Mouse (Mus musculus): ENCODE data around the gene Rnase10. TPM values are rescaled to one million over a fixed set of nuclear protein-coding genes. Genes with fewer than 3 reads are reported as not detected.
"Not testable (repeated sequence)": the region's sequence is repeated elsewhere in the genome, so short reads cannot be mapped to it uniquely, and the experiment has no call there.

Gene Rnase10
- total RNA-seq, 2 experiments from 2014 or later: 0.25 TPM; not detected in 1

DNA sequence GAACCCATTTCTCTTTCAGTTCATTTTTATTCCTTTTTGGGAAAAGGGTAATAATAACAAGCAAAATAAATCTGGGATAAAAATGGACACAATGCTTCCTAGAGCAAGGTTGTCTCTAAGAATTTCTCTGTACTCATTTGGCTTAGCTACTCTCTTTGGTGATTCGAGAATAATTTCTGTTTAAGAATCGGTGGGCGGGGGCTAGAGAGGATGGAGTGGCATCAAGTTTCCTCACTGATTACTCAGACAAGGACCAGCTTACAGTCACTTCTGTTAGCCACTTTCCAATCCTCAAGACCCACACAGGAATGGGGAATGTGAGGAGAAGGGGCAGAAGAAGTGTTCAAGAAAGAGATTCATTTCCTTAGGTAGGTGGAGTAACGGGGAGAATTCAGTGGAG lies 1.2 kb downstream of the Rnase10 start:
- DNase-seq (ENCODE audit: low spot score in 2 of 2): no peak

DNA sequence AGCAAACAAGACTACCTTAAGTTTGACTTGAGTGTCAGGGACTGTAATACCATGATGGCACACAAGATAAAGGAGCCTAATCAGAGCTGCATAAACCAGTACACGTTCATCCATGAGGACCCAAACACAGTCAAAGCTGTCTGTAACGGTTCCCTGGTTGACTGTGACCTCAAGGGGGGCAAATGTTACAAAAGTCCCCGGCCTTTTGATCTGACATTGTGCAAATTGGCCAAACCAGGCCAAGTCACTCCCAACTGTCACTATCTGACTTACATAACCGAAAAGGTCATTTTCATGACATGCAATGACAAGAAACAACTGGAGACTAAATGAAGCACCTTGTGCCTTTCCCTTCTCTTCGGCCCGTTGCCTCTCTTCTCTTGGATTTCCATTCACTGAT lies 2.0 kb downstream of the Rnase10 start:
- no peak for DNase-seq (ENCODE audit: low spot score in 2 of 2)

GRCm38 (mm10) chr14:51014724-51015123 lies 7.2 kb downstream of the Rnase10 start:
- DNase-seq (ENCODE audit: low spot score in 2 of 2): not testable (repeated sequence)

DNA sequence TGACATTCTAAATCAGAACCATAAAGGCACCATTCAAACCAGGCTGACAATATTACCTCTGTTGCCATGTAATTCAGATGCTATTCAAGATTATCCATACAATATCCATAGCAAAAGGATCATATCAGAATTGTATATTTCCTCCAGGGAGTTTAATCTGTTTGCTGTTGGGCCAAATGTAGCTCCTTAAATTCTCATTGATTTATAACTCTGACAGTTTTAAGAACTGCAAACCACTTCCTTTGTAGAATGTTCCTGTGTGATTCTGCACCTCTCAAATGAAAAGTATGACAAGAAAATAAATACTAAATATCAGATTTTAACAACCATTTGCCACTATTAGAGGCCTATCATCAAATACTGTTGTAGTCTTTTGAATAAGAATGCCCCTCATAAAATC lies 8.2 kb downstream of the Rnase10 start:
- DNase-seq (ENCODE audit: low spot score in 2 of 2): no peak

DNA sequence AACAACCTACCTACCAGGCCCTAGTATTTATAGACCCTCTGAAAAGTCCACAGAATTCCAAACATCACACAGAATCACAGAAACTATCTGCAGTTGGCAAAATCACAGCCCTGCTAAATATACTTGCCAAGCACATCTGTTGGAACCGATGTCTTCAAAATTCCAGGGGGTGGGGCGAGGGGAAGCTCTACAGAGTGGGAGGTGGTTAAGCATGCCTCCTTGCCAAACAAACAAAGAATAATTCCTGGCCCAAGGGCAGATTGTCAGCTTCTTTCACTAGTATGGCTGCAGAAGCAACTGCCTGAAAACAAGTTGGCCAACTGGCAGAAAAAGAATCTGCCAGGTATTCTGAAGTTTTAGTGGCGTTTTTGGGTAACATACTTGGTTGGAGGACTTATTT lies 9.7 kb downstream of the Rnase10 start:
- no peak for DNase-seq (ENCODE audit: low spot score in 2 of 2)

- DNase-seq (ENCODE audit: low spot score in 2 of 2): no peak
Measured at GRCm38 (mm10) chr14:51023457-51023856, 15.9 kb downstream of the Rnase10 start.

DNA sequence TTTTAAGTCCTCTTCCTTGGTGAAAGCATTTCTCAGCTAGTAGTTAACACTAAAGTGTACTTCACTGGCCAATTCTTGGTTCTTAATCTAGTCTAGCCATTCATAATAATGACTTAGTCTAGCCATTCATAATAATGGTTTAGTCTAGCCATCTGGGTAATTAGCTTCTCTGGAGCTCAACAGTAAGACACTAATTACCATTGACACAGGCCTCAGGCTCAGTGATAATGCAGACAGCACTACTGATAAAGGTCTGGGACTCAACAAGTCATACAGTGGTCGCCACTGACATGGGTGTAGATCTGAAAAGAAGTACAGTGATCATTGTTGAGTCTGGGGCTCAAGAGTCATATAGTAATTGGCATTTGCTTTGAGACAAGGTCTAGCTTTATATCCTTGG lies 17.3 kb downstream of the Rnase10 start:
- DNase-seq (ENCODE audit: low spot score in 2 of 2): no peak

DNA sequence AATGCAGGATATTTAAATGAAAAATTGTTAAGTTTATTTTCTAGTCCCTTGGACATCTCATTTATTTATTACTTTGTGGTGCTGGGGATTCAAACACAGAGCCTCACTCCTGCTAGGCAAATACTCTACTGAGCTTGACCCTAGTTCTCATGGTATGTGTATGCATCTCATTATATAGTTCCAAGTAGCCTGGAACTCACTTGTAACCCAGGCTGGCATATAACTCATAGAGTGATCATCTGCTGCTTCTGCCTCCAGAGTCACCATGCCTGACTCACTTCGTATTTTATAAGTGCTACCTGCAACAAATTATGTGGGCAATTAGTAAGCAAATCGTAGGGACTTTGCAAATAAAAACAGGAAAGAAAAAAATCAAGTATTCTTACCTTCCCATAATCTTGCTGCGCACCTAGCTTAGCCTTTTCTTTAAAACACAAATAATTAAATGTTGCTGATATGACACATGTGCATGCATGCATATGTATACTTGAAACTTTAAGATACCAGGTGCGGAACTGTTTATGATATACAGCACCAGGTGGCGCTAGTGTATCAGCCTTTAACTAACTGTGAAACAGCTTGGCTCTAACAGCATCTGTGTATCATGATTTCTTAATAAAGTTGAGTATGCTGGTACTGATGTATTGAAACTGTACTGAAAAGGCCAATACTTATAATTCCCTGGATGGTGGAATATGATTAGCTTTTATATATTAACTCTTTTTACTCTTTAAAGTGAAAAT lies 19.0 kb downstream of the Rnase10 start:
- peak in 1 of 2 experiments; percentile 23 for DNase-seq (ENCODE audit: low spot score in 2 of 2)

- DNase-seq (ENCODE audit: low spot score in 2 of 2): no peak
Measured at GRCm38 (mm10) chr14:51027387-51028155, 20.0 kb downstream of the Rnase10 start.

- no peak for DNase-seq (ENCODE audit: low spot score in 2 of 2)
Measured at GRCm38 (mm10) chr14:51035206-51035605, 27.7 kb downstream of the Rnase10 start.

DNA sequence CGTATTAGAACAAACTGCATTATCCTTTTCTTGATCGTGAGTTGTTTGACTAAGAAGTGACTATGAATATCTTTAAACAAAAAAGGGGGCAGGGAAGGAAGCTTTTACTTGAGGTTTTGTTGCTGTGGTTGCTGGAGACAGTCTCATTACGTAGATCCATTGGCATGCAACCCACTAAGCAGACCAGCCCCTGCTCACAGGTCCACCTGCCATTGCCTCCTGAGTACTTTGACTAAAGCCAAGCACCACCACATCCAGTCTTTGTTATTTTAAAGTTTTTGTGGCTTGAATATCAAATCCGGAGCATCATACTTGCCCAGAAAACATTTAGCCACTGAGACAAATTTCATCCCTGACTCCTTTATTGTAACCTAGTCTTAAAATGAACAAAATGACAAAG lies 28.7 kb downstream of the Rnase10 start:
- no peak for DNase-seq (ENCODE audit: low spot score in 2 of 2)

DNA sequence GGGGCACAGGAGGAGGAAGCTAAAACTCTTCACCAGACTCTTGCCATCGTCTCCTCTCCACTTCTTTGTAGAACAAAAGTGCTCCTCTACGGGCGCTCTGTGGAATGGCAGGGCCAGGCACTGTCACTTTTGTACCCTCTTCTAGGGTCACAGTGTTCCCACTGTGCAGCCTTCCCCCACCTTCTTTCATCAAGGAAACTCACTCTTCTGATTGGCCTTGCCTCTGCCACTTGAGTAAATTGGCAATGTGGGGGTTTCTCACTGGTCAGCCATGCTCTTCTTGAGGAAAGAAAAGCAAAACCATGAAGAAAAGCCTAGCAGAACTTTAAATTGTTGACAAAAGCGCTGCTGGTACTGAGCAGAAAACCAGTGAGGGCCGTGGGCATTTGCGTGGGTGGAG lies 34.2 kb downstream of the Rnase10 start, which contains the start of gene Rnase9:
Gene Rnase9, minus strand, starts transcription at position 101 of the 400 bp plus-strand sequence.
- no peak for DNase-seq (ENCODE audit: low spot score in 2 of 2)

- no peak for DNase-seq (ENCODE audit: low spot score in 2 of 2)
Measured at GRCm38 (mm10) chr14:51047846-51048245, 40.3 kb downstream of the Rnase10 start.

DNA sequence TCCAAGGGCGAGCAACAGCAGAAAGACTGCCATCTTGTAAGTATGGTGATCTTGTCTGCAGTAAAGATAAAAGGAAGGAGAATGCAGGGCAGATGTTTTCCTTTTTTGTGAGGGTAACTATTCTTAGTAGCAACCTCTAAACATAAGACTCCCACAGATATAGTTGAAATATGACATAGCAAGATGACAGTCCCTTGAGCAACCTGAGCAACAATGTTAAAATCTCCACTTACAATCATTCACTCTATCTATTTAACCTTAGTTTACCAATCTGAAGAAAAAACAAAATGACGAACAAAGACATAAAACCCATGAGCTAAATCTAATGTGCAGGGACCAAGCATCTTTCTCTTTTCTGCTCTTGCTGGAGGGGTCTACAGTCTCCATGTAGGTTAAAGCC lies 42.5 kb downstream of the Rnase10 start, which contains the start of gene Rnase11:
Gene Rnase11, minus strand, starts transcription at position 101 of the 400 bp plus-strand sequence.
- DNase-seq (ENCODE audit: low spot score in 2 of 2): no peak

DNA sequence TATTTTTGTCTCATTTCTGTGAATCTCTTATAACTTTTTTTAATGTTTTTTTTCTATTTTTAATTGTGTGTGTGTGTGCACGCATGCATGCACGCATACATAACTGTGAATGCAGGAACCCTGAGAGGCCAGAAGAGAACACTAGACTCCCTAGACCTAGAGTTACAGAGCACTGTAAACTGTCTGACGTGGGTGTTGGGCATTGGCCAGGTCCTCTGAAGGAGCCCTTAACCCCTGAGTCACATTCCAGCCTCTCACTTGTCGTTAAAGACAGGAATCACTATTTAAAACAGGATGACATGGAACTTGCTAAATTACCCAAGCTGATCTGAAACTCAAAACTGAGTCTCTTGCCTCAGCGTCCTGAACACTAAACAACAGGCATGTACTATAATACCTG lies 44.4 kb downstream of the Rnase10 start:
- no peak for DNase-seq (ENCODE audit: low spot score in 2 of 2)

DNA sequence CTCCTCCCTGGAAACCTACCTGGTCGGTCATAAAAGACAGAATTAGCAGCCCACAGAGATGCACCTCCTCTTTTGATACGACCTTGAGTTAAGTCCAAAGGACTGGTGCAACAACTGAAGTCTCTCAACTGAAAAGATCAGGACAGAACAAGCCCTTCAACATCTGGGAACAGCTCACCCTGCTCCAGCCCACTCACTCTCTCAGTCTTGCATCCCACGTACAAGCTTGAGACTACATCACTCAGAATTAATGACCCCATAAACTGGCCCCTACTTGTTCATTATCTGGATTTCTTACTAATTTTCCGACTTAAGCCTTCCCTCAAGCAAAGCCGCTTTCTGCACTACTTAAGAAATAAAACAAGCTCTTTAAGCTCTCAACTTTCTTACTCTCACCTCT lies 45.6 kb downstream of the Rnase10 start:
- no peak for DNase-seq (ENCODE audit: low spot score in 2 of 2)

DNA sequence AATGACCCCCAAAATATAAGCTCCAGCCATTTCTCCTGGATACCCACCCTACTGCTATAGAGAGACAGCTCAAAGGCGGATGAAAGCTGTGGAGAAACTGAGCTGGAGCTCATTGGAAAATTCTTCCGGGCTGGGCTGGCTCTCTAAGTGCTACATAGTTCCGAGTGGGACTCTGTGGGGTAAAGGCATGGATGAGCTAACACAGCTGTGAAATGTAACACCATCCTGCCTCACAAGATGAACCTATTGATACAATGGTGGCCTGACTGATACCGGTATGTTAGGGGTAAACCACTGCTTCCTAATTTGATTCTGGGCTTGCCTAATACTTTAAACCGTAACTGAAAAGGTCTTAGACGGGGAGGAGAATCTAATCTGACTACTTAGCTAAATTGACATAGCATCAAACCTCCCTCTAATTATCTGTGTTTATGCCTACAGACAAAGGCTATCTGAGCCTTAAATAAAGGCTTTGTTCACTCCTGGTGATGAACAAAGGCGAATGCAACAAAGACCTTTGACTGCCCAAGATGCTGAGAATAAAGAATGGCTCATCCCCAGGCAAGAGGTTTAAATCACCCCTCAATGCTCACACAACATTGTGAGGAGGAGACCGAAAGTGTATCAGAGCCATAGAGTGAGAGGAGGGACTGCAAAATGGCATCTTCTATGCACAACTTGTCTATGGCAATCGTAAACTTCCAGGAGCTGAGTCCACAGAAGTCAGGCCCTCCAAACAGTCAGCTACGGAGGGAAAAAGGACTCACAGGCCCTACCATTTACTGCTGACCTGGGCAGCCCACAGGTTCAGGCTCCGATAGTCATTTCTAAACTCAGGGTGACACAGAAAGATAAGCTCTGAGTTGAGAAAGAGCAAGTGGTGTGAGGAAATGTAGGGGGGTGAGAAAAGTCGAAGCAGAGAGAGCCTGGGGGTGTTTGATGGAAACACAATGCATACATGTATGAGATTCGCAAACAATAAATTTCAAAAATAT lies 47.0 kb downstream of the Rnase10 start:
- no peak for DNase-seq (ENCODE audit: low spot score in 2 of 2)

DNA sequence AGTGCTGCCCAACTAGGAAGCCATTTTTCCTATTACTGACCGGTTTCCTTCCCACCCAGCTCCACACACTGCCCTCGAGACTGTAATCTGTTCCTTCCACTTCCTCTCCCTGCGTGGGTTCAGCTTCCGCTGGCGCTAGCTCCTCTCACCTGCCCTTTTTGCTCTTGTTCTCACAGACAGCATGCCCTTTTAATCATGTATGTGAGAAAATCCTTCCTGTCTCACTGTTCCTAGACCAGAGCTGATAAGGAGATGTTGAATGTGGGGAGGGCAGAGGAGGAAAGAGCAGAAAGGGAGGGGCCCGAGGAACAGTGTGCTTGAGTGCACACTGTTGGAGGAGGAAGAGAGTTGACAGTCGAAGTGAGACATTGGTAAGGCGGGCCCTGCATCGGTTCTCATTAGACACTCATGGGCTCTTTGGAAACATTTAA lies 49.9 kb downstream of the Rnase10 start, which contains the start of gene Rnase12:
Gene Rnase12, minus strand, starts transcription at position 261 of the 431 bp plus-strand sequence.
- no peak for DNase-seq (ENCODE audit: low spot score in 2 of 2)

Data from adrenal gland, postnatal 4 days (tissue).